Comparison of ENCODE assay signal across 9 mouse cellular contexts in genomic region chr1:119502729-119503128, GRCm38 (mm10). TPM values are rescaled to one million over a fixed set of nuclear protein-coding genes. Genes with fewer than 3 reads are reported as not detected.
DNase-seq lines count a peak whose midpoint lies in the region; ATAC-seq and TF ChIP-seq lines count a peak whose summit lies in the region.
"Had no signal": no experiment of that assay in that cellular context is flagged by ENCODE, and none has a peak within 500 bp of the region (broad histone marks: within the 10 kb centered on the region; RNA-seq: fewer than 3 reads in every experiment).

No protein-coding gene starts in this region.

- H3K27ac ChIP-seq in forebrain, embryonic 13.5 days = no peak overlapping the region
- H3K27ac ChIP-seq in forebrain, embryonic 12.5 days = no peak overlapping the region
- peak overlapping the region; percentile 95; the same call in 1 of the 2 replicates for H3K27ac ChIP-seq in lung, postnatal 0 days (ENCODE audit: low read length)
- H3K27ac ChIP-seq in liver, embryonic 13.5 days = peak overlapping the region; percentile 50; the same call in 1 of the 2 replicates
- H3K27ac ChIP-seq in stomach, embryonic 16.5 days (ENCODE audit: low read length) = no peak overlapping the region

- no peak for DNase-seq in lung, postnatal 0 days (ENCODE audit: low spot score)
- no peak for DNase-seq in lung, postnatal 36 days
- no peak for DNase-seq in liver, embryonic 13.5 days
- no peak for DNase-seq in spleen, adult 12 weeks (ENCODE audit: low spot score)
- DNase-seq: layer of hippocampus, adult 9-11 months had no signal

- no peak for ATAC-seq in forebrain, embryonic 13.5 days
- ATAC-seq in forebrain, embryonic 12.5 days (ENCODE audit: low FRiP score) = no peak
- no peak for ATAC-seq in lung, postnatal 0 days
- ATAC-seq in liver, embryonic 13.5 days (ENCODE audit: low read depth) = no peak
- ATAC-seq in stomach, embryonic 16.5 days (ENCODE audit: insufficient read depth, low FRiP score) = no peak
- ATAC-seq in activated CD4-positive, CD25-positive, alpha-beta regulatory T cell, adult 4 months = no peak

- no peak for TF ChIP-seq CTCF in lung, postnatal 0 days (IDR thresholded peaks at IDR 0.05)

- H3K9me3 ChIP-seq in forebrain, embryonic 13.5 days (replicated peaks) = no peaks in the 10 kb centered on the region; the same call in 1 of the 2 replicates
- H3K9me3 ChIP-seq in forebrain, embryonic 12.5 days = no peaks in the 10 kb centered on the region
- no peaks in the 10 kb centered on the region for H3K9me3 ChIP-seq in lung, postnatal 0 days (ENCODE audit: low read length)
- no peaks in the 10 kb centered on the region for H3K9me3 ChIP-seq in liver, embryonic 13.5 days (replicated peaks)
- 0 out of 2 replicates have a peak, but pooled peaks cover 3% of the 10 kb centered on the region for H3K9me3 ChIP-seq in stomach, embryonic 16.5 days (replicated peaks; ENCODE audit: control insufficient read depth, low read length)

- H3K4me2 ChIP-seq in forebrain, embryonic 13.5 days = peak overlapping the region; percentile 87; the same call in 1 of the 2 replicates
- H3K4me2 ChIP-seq in forebrain, embryonic 12.5 days = no peak overlapping the region; the same call in 1 of the 2 replicates
- peak overlapping the region; percentile 70 for H3K4me2 ChIP-seq in lung, postnatal 0 days (replicated peaks; ENCODE audit: low read depth, low read length)
- H3K4me2 ChIP-seq in liver, embryonic 13.5 days = peak overlapping the region; percentile 86
- peak overlapping the region; percentile 80 for H3K4me2 ChIP-seq in stomach, embryonic 16.5 days (ENCODE audit: low read depth, low read length)

- H3K4me1 ChIP-seq in forebrain, embryonic 13.5 days = peaks cover 24% of the 10 kb centered on the region
- H3K4me1 ChIP-seq in forebrain, embryonic 12.5 days = peaks cover 20% of the 10 kb centered on the region
- H3K4me1 ChIP-seq in lung, postnatal 0 days (ENCODE audit: insufficient read depth, low read depth, low read length) = peaks cover 23% of the 10 kb centered on the region
- H3K4me1 ChIP-seq in liver, embryonic 13.5 days (replicated peaks) = peaks cover 77% of the 10 kb centered on the region
- H3K4me1 ChIP-seq in stomach, embryonic 16.5 days (ENCODE audit: control insufficient read depth, insufficient read depth, low read length) = peaks cover 20% of the 10 kb centered on the region

- no peak overlapping the region for H3K9ac ChIP-seq in forebrain, embryonic 13.5 days
- H3K9ac ChIP-seq in forebrain, embryonic 12.5 days = no peak overlapping the region
- 0 out of 2 replicates have a peak overlapping the region, but pooled peaks have one; percentile 75 for H3K9ac ChIP-seq in lung, postnatal 0 days (replicated peaks; ENCODE audit: low read depth)
- H3K9ac ChIP-seq in liver, embryonic 13.5 days = peak overlapping the region; percentile 73; the same call in 1 of the 2 replicates
- peak overlapping the region; percentile 86 for H3K9ac ChIP-seq in stomach, embryonic 16.5 days (ENCODE audit: low read length)

- 83% methylated on average over 11 of the region's 11 CpGs for WGBS in forebrain, embryonic 13.5 days
- 94% methylated on average over 11 of the region's 11 CpGs for WGBS in forebrain, embryonic 12.5 days
- 88% methylated on average over 11 of the region's 11 CpGs for WGBS in lung, postnatal 0 days
- WGBS in liver, embryonic 13.5 days (ENCODE audit: insufficient replicate concordance) = 80% methylated on average over 11 of the region's 11 CpGs
- 88% methylated on average over 11 of the region's 11 CpGs for WGBS in stomach, embryonic 16.5 days

- no peak for TF ChIP-seq EP300 in lung, postnatal 0 days (IDR thresholded peaks at IDR 0.05)

- H3K36me3 ChIP-seq in forebrain, embryonic 13.5 days (ENCODE audit: poor library complexity, severe bottlenecking) = peaks cover 5% of the 10 kb centered on the region; the same call in 1 of the 2 replicates
- no peaks in the 10 kb centered on the region for H3K36me3 ChIP-seq in forebrain, embryonic 12.5 days (replicated peaks)
- H3K36me3 ChIP-seq in lung, postnatal 0 days (ENCODE audit: insufficient read depth, low read length) = no peaks in the 10 kb centered on the region
- H3K36me3 ChIP-seq in liver, embryonic 13.5 days = peaks cover 8% of the 10 kb centered on the region; the same call in 1 of the 2 replicates
- 0 out of 2 replicates have a peak, but pooled peaks cover 5% of the 10 kb centered on the region for H3K36me3 ChIP-seq in stomach, embryonic 16.5 days (ENCODE audit: control insufficient read depth, insufficient read depth, low read length)

- H3K27me3 ChIP-seq in forebrain, embryonic 13.5 days = peaks cover 10% of the 10 kb centered on the region
- H3K27me3 ChIP-seq in forebrain, embryonic 12.5 days = peaks cover 20% of the 10 kb centered on the region
- no peaks in the 10 kb centered on the region for H3K27me3 ChIP-seq in lung, postnatal 0 days (replicated peaks; ENCODE audit: insufficient read depth, low read length)
- H3K27me3 ChIP-seq in liver, embryonic 13.5 days = peaks cover 18% of the 10 kb centered on the region
- H3K27me3 ChIP-seq in stomach, embryonic 16.5 days (ENCODE audit: control insufficient read depth, insufficient read depth, low read length) = no peaks in the 10 kb centered on the region

- no peak overlapping the region for H3K4me3 ChIP-seq in forebrain, embryonic 13.5 days
- no peak overlapping the region for H3K4me3 ChIP-seq in forebrain, embryonic 12.5 days (replicated peaks)
- peak overlapping the region; percentile 91 for H3K4me3 ChIP-seq in lung, postnatal 0 days (ENCODE audit: low read depth, low read length)
- H3K4me3 ChIP-seq in liver, embryonic 13.5 days (replicated peaks) = no peak overlapping the region
- H3K4me3 ChIP-seq in stomach, embryonic 16.5 days (replicated peaks; ENCODE audit: low read length) = peak overlapping the region; percentile 70

RNA-seq across cellular contexts. Expression of gene Ralb, which starts 1.9 kb away (rescaled TPM):
- 51.0 and 52.5 TPM in 2 replicates for polyA plus RNA-seq in forebrain, embryonic 13.5 days (2015; fragmentation: Nextera tagmentation; extraction: Ambion mirVana)
- polyA plus RNA-seq in forebrain, embryonic 12.5 days (2016; fragmentation: Nextera tagmentation; extraction: Ambion mirVana) = 65.7 and 67.3 TPM in 2 replicates
- polyA plus RNA-seq in lung, postnatal 0 days (2015; fragmentation: Nextera tagmentation; extraction: Ambion mirVana) = 151 and 177 TPM in 2 replicates
- polyA plus RNA-seq in liver, embryonic 13.5 days (2015; fragmentation: Nextera tagmentation; extraction: Ambion mirVana) = 43.9 and 47.2 TPM in 2 replicates
- polyA plus RNA-seq in stomach, embryonic 16.5 days (2015; fragmentation: Nextera tagmentation; extraction: Ambion mirVana) = 155 and 157 TPM in 2 replicates
- 10 to 100 TPM; 12.2 to 14.2 TPM for polyA plus RNA-seq in activated CD4-positive, CD25-positive, alpha-beta regulatory T cell, adult 4 months (2017; shearing (Covaris generic))

RNA-seq across cellular contexts. Expression of gene Tmem185b, which starts 23.2 kb away (rescaled TPM):
- 18.7 and 19.1 TPM in 2 replicates for polyA plus RNA-seq in forebrain, embryonic 13.5 days (2015; fragmentation: Nextera tagmentation; extraction: Ambion mirVana)
- polyA plus RNA-seq in forebrain, embryonic 12.5 days (2016; fragmentation: Nextera tagmentation; extraction: Ambion mirVana) = 19.2 and 19.7 TPM in 2 replicates
- polyA plus RNA-seq in lung, postnatal 0 days (2015; fragmentation: Nextera tagmentation; extraction: Ambion mirVana) = 23.1 and 25.8 TPM in 2 replicates
- 9.8 and 10.2 TPM in 2 replicates for polyA plus RNA-seq in liver, embryonic 13.5 days (2015; fragmentation: Nextera tagmentation; extraction: Ambion mirVana)
- polyA plus RNA-seq in stomach, embryonic 16.5 days (2015; fragmentation: Nextera tagmentation; extraction: Ambion mirVana) = 20.5 and 21.7 TPM in 2 replicates
- polyA plus RNA-seq in activated CD4-positive, CD25-positive, alpha-beta regulatory T cell, adult 4 months (2017; shearing (Covaris generic)) = 10 to 100 TPM; 17.3 to 18.4 TPM

Comparison
In these comparisons a context has a peak if more than half of its experiments do, and no peak if none do; other contexts are left out.
1. H3K27ac ChIP-seq: peak in lung, postnatal 0 days (single experiment) and liver, embryonic 13.5 days (single experiment); none in forebrain, embryonic 13.5 days (single experiment), forebrain, embryonic 12.5 days (single experiment) and stomach, embryonic 16.5 days (single experiment).
2. H3K4me3 ChIP-seq: peak in lung, postnatal 0 days (single experiment) and stomach, embryonic 16.5 days (single experiment); none in forebrain, embryonic 13.5 days (single experiment), forebrain, embryonic 12.5 days (single experiment) and liver, embryonic 13.5 days (single experiment).
3. H3K9ac ChIP-seq: peak in lung, postnatal 0 days (single experiment), liver, embryonic 13.5 days (single experiment) and stomach, embryonic 16.5 days (single experiment); none in forebrain, embryonic 13.5 days (single experiment) and forebrain, embryonic 12.5 days (single experiment).